Mouse (Mus musculus): ENCODE data around the gene Cd33. TPM values are rescaled to one million over a fixed set of nuclear protein-coding genes. Genes with fewer than 3 reads are reported as not detected.

Cd33 gene
- 5.0 and 5.9 TPM in 2 replicates for polyA plus RNA-seq (2012; rRNA removed)

GRCm38 (mm10) chr7:43544225-43544977 is at the start of gene Cd33:
Gene Cd33, minus strand, starts transcription at chr7:43544428.

GRCm38 (mm10) chr7:43579440-43580171 is 35.4 kb upstream of the Cd33 start, which contains the start of gene Zfp719:
Gene Zfp719, plus strand, starts transcription at chr7:43579610.

GRCm38 (mm10) chr7:43562006-43562633 is 17.9 kb upstream of the Cd33 start, which contains the start of gene Zfp658:
Gene Zfp658, plus strand, starts transcription at chr7:43562256.

GRCm38 (mm10) chr7:43489631-43490125 is 54.5 kb downstream of the Cd33 start, which contains the start of gene Iglon5:
Gene Iglon5, minus strand, starts transcription at chr7:43490075.

Other genes with a start within 250 kb of the Cd33 start
- 1.5 and 3.4 TPM in 2 replicates for gene Zfp715, start 231.1 kb downstream of the Cd33 start, polyA plus RNA-seq (2012; rRNA removed)
- gene Siglecf, start 193.1 kb downstream of the Cd33 start, polyA plus RNA-seq (2012; rRNA removed) = 2.6 and 3.5 TPM in 2 replicates
- gene Siglecg, start 136.2 kb downstream of the Cd33 start, polyA plus RNA-seq (2012; rRNA removed) = 5.6 and 7.6 TPM in 2 replicates
- gene Lim2, start 116.8 kb downstream of the Cd33 start, polyA plus RNA-seq (2012; rRNA removed) = not detected in 2 replicates
- 1.9 and 4.9 TPM in 2 replicates for gene Nkg7, start 107.4 kb downstream of the Cd33 start, polyA plus RNA-seq (2012; rRNA removed)
- gene Cldnd2, start 103.6 kb downstream of the Cd33 start, polyA plus RNA-seq (2012; rRNA removed) = not detected in 2 replicates
- gene Etfb, start 100.3 kb downstream of the Cd33 start, polyA plus RNA-seq (2012; rRNA removed) = 101 and 105 TPM in 2 replicates
- 0.65 and 0.75 TPM in 2 replicates for gene Gm45233, start 100.3 kb downstream of the Cd33 start, polyA plus RNA-seq (2012; rRNA removed)
- gene Vsig10l, start 81.3 kb downstream of the Cd33 start, polyA plus RNA-seq (2012; rRNA removed) = 6.9 and 7.2 TPM in 2 replicates
- gene Iglon5, start 54.4 kb downstream of the Cd33 start, polyA plus RNA-seq (2012; rRNA removed) = 3.8 and 4.3 TPM in 2 replicates
- gene 4931406B18Rik, start 38.5 kb downstream of the Cd33 start, polyA plus RNA-seq (2012; rRNA removed) = not detected in 2 replicates
- 0.43 and 1.1 TPM in 2 replicates for gene Zfp658, start 17.8 kb upstream of the Cd33 start, polyA plus RNA-seq (2012; rRNA removed)
- gene Zfp719, start 35.2 kb upstream of the Cd33 start, polyA plus RNA-seq (2012; rRNA removed) = 0.48 and 0.83 TPM in 2 replicates
- not detected in 2 replicates for gene Zfp819, start 62.7 kb upstream of the Cd33 start, polyA plus RNA-seq (2012; rRNA removed)
- gene Ceacam18, start 90.3 kb upstream of the Cd33 start, polyA plus RNA-seq (2012; rRNA removed) = 4.5 and 5.2 TPM in 2 replicates
- gene Siglece, start 115.7 kb upstream of the Cd33 start, polyA plus RNA-seq (2012; rRNA removed) = 2.0 TPM in 2 replicates
- 17.9 and 19.5 TPM in 2 replicates for gene Ctu1, start 127.6 kb upstream of the Cd33 start, polyA plus RNA-seq (2012; rRNA removed)
- 0.12 and 0.40 TPM in 2 replicates for gene Klk14, start 146.0 kb upstream of the Cd33 start, polyA plus RNA-seq (2012; rRNA removed)
- 0.32 and 0.38 TPM in 2 replicates for gene Klk13, start 168.1 kb upstream of the Cd33 start, polyA plus RNA-seq (2012; rRNA removed)
- not detected in 2 replicates for gene Klk12, start 224.5 kb upstream of the Cd33 start, polyA plus RNA-seq (2012; rRNA removed)
- 0.13 TPM in 1 of 2 replicates, not detected in the other for gene Klk11, start 230.2 kb upstream of the Cd33 start, polyA plus RNA-seq (2012; rRNA removed)
- 0.71 and 1.4 TPM in 2 replicates for gene Klk10, start 236.6 kb upstream of the Cd33 start, polyA plus RNA-seq (2012; rRNA removed)
- gene Klk9, start 247.5 kb upstream of the Cd33 start, polyA plus RNA-seq (2012; rRNA removed) = not detected in 2 replicates

Data from colon, adult 2 months (tissue).